Mouse (Mus musculus) neutrophil, adult 5-6 weeks (primary cell): ENCODE data around the gene Abhd17a. TPM values are rescaled to one million over a fixed set of nuclear protein-coding genes. Genes with fewer than 3 reads are reported as not detected.
"Not testable (repeated sequence)": the region's sequence is repeated elsewhere in the genome, so short reads cannot be mapped to it uniquely, and the experiment has no call there.

Source experiments
- ATAC-seq: fragments of 151-379, 151-347 bp; 2 replicates; pipeline ENCODE4 v1.8.0; 2017; ENCODE audit warnings: mild to moderate bottlenecking, moderate TSS enrichment; ENCODE audit not compliant: insufficient number of reproducible peaks, poor library complexity, low FRiP score, severe bottlenecking; ENCODE audit errors: extremely low read depth
- total RNA-seq: library from RNA; stranded (forward); fragments of 200-1000 nt; gene quantifications from 2 replicates; pipeline ENCODE4 v1.2.3, GENCODE M21; 2017

The Abhd17a gene
- total RNA-seq, 1 experiment from 2014 or later = 26.4 TPM

DNA sequence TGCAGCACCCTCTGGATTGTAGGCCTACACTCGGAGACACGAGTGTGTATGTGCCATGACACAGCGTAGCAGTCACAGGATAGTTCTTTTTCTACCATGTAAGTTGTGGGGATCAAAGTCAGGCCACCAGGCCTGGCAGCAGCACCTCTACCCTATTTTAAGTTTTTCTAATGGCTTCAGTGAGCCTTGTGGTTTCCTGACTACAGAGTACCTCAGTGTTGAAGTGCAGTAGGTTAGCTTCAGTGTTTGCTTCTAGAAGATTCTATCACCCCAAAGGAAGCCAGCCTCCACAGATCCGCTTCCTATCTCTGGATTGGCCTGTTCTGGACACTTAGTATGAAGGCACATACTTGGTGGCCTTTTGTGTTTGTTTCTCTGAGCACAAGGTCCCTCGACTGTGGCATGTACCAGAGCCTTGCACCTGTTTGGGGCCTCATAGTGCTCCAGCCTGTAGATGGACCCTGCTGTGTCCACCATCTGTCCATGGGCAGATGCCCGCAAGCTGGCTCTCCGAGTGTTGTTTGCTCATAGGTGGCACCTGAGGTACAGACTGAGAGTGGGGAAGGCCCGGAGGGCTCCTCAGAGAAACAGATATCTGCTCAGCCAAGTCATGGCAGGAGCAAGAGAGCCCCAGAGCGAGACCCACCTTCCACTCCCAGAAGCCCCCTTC lies 20.1 kb upstream of the Abhd17a start:
- no peak for ATAC-seq

DNA sequence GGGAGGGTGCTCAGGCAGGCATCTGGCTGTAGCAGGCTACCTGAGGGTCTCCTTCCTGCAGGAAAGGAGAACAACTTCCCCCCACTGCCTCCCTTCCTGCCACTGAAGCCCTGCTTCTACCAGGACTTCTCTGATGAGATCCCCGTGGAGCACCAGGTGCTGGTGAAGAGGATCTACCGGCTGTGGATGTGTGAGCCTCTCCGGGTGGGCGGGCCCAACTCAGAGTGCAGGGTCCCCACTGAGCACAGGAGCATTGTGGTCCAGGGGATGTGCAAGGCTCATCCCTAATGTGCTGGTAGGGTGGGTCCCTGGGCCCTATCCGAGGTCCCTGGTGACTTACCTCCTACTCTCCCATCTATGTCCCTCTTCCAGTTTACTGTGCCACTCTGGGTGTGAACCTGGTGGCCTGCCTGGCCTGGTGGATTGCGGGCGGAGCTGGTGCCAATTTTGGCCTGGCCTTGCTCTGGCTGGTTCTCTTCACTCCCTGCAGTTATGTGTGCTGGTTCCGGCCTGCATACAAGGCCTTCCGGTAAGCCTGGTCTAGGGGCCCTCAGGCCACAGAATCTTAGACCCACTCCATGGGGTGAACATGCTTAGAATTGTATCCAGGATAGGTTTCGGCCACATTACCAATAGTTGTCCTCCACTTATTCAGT lies 19.3 kb upstream of the Abhd17a start:
- ATAC-seq = no peak

GRCm38 (mm10) chr10:80608435-80608834 lies 18.3 kb upstream of the Abhd17a start:
- ATAC-seq = no peak

DNA sequence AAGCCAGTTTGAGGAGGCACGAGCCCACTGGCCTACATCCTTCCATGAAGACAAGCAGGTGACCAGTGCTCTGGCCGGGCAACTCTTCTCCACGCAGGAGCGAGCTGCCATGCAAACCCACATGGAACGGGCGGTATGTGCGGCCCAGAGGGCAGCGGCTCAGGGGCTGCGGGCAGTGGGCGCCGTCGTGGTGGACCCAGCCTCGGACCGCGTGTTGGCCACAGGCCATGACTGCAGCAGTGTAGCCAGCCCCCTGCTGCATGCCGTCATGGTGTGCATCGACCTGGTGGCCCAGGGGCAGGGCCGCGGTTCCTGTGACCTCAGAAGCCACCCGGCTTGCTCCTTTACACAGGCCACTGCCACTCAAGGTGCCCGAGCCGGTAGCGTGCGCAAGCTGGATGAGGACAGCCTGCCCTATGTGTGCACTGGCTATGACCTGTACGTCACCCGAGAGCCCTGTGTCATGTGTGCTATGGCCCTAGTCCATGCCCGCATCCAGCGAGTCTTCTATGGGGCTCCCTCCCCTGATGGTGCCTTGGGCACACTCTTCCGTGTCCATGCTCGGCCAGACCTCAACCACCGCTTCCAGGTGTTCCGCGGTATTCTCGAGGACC lies 16.7 kb upstream of the Abhd17a start:
- ATAC-seq = no peak

GRCm38 (mm10) chr10:80606306-80606705 lies 16.2 kb upstream of the Abhd17a start:
- ATAC-seq = no peak

- not testable (repeated sequence) for ATAC-seq
These were observed 15.6 kb upstream of the Abhd17a start, which contains the start of gene Gm49322 for GRCm38 (mm10) chr10:80605721-80606120. Gm49322 (plus strand) TSS chr10:80606021.

DNA sequence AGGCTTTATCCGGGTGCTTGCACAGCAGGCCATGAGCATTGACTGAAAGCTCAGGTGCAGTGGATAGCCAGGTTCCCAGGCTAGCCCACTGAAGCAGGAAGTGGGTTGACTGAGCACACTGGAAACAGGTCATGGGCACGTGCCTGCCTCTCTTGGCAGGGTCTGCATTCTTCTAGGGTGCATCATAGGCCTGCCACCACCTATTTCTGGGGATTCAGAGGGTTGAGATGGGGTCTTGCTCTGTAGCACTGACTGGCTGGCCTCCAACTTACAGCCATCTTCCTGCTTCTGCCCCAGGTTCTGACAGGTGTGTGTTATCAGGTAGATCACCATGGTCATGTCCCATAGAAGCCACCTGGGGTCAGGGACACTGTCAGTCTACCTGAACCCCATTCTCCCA lies 14.8 kb upstream of the Abhd17a start:
- no peak for ATAC-seq

DNA sequence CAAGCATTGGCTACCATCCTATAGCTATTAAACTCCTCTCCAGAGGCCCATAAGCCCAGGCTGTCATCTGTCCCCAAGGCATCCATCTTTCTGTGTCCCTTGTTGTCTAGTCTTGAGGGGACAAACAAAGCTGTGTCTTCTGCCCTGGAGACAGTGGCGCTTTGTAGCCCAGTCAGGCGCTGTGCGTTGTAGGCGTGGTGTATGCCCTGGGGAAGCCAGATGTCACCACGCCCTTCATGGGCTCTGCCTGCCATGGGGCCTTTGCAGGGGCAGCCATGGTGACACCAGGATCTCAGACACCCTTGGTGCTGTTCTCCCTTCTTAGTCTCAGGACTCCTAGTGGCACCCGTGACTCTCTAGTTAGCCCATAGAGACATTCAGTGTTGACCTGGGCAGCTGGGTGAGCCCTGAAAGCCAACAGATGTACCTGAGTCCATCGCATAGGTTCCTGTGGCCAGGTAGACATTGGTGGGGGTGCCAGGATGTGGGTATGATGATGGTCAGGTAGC lies 13.9 kb upstream of the Abhd17a start:
- ATAC-seq = peak; percentile 47; the same call in 1 of the 2 replicates

GRCm38 (mm10) chr10:80603364-80603763 lies 13.2 kb upstream of the Abhd17a start:
- no peak for ATAC-seq

DNA sequence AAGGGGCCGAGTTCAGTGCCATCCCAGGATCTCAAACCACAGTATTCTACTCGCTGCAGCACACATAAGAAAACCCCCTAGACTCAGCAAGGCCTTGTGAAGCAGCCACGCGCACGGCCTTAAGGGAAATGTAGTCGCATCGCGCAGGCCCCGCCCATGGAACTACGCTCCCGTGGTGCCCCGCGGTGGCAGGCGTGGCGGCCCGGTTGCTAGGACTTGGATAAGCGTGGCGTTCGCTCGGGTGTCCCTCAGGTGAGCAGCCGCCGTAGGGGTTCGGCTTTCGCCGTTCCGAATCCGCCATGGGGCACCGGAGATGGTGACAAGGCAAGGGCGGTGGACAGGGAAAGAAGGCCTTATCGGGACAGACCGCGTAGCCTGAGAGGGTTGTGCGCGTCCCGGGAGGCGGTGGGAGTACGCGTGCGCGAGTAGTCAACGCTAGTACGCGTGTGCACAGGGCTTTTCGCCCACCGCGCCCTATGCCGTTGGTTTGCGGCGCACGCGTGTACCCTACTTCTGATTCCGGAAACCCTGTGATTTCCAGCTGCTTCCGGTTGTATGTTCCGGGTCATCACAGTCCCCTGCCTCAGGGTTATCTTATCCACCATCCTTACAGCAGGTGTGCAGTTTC lies 12.7 kb upstream of the Abhd17a start, which contains the start of the genes Scamp4 and Adat3:
TSS of gene Scamp4 (plus strand) at position 175 of the 628 bp plus-strand sequence.
TSS of gene Adat3 (plus strand) at position 183 of the 628 bp plus-strand sequence.
- peak; percentile 79 for ATAC-seq

DNA sequence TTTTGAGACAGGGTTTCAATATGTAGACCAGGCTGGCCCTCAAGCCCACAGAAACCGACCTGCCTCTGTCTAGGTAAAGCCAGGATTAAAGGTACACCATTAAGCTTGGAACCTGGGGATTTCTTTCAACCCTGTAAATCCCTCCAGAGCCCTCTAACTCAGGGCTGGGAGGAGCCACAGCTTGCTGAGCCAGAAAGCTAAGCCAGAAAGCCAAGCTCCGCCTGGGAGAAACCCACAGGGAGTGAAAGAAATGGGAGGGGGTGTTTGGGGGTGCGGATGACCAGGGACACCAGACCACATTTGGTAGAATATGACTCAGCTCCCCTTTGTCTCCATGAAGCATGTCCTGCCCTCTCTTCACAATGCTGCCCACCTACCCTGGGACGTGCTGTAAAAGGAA lies 6.2 kb upstream of the Abhd17a start:
- ATAC-seq = no peak

DNA sequence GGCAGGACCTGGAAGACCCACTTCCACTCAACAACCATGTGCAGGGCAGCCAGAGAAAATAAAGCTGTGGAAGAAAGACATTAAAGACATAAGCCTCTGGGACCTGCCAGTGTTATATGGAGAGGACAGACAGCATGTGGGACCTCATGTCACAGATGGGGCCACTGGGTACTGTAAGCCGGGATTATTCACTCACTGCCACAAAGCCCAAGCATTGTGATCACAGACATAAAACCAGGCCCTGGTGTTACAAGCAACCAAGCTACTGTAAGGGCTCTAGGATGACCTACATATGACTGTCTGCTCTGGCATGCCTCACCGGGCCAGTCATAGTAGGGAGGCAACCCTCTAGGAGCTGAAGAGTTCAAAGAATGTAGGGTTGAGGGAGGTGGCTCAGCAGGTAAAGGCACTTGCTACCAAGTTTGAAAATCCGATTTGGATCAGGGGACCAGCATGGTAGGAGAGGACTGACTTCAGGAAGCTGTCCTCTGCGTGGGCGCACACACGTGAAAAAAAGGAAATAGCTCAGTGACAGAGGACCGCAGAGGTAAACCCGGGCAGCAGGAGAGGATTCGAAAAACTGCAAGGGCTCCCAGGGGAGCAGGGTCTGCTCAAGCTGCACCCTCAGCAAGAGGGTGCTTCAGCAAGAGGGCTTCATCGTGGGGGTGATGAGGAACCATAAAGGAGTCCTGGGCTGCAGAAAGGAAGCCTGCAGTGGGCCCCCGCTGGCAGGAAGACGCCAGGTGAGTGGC lies 838 bp downstream of the Abhd17a start:
- ATAC-seq = peak; percentile 5; the same call in 1 of the 2 replicates

- ATAC-seq = no peak
These were observed 2.9 kb downstream of the Abhd17a start for GRCm38 (mm10) chr10:80587305-80587657.

DNA sequence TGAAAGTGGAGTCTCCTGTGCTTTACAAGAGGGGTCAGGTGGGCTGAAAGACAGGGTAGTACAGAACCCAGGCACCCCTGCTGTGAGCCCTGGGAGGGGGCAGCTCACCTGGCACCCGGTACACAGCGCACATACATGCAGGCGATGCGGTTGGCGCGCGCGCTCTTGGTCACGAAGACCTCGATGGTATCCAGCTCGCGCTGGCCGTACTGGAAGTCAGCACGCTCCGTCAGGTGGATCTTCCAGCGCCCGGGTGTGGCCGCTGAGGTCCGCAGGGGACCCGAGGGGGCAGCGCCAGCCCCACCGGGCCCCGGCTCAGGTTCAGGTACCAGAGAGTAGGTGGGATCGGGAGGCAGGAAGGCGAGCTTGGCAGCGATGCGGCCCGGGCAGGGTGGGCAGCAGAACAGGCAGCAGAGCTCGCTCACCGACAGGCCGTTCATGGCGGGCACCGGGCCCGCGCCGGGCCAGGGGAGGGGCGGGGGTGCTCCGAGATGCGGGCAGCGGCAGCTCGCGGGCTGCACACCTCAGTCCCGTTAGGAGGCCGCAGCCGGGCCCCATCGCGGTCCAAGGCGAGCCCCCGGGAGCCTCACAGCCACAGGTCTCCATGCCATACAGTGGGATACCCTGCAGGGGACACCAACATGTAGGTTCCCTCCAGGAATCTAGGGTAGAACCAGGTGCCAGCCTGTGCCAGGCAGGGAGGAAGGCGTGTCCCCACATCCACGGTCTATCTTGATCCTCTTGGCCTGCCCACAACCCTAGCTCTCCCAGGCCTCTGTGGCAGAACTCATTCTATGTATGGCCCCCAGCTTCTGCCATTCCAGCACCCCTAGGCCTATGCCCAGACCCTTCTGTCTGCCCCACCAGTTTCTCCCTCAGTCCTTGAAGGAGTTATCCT lies 3.5 kb downstream of the Abhd17a start:
- no peak for ATAC-seq

DNA sequence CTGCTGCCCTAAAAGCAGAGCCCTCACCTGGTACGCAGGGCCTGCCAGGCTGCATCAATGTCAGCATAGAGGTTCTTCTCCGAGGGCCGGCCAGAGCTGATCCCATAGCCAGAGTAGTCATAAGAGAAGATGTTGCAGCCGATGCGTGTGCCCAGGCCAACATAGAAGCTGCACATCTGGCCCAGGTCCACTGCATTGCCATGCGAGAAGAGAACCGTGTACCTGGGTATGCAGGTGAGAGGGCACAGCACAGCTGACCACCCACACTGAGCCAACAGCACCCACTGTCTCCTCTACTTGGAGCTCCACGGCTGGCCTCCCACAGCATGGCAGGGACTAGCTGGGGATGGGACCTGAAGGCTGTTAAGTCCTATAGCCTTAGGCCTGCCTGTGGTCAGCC lies 4.6 kb downstream of the Abhd17a start:
- no peak for ATAC-seq

GRCm38 (mm10) chr10:80584642-80585552 lies 5.2 kb downstream of the Abhd17a start:
- no peak for ATAC-seq

- ATAC-seq = 0 out of 2 replicates have a peak, but pooled peaks have one; percentile 4
These were observed 6.1 kb downstream of the Abhd17a start for GRCm38 (mm10) chr10:80584045-80584488.
